Mouse (Mus musculus) left cerebral cortex, postnatal 4 days (tissue): ENCODE data around the gene Bco2. TPM values are rescaled to one million over a fixed set of nuclear protein-coding genes. Genes with fewer than 3 reads are reported as not detected.

Experiments
- DNase-seq: peaks from one replicate; pipeline ENCODE4 v3.0.0-alpha.2; 2022
- intact Hi-C: fragments of 180-260 bp; cut with DNase I; formaldehyde crosslinking; loops from one replicate; pipeline ENCODE4 v1.15.1; 2025
- total RNA-seq, 2 experiments: library from RNA; stranded (reverse); gene quantifications; 2 replicates each; pipeline ENCODE4 v1.2.3; 2021

Bco2 gene
- total RNA-seq: under 1 TPM; 0.70 to 0.93 TPM

DNA sequence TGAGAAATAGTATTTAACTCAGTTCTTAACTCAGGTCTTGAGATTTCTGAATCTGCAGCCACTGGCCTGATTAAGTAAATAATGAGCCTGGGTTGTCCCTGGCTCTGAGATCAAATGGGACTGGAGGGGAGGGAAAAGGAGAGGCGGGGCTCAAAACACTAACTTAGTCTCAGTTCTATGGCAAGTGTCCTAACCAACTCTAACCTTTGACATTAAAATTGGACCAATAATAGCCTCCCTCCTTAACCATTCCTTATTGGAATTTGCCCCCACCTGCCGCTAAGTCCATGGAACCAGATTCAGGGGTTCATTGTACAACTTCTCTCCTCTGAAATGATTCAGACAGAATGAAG, at the start of gene Bco2:
Gene Bco2, minus strand, starts transcription at position 88 of the 353 bp plus-strand sequence.
- intact Hi-C loops: no loop called here
- DNase-seq: no peak

DNA sequence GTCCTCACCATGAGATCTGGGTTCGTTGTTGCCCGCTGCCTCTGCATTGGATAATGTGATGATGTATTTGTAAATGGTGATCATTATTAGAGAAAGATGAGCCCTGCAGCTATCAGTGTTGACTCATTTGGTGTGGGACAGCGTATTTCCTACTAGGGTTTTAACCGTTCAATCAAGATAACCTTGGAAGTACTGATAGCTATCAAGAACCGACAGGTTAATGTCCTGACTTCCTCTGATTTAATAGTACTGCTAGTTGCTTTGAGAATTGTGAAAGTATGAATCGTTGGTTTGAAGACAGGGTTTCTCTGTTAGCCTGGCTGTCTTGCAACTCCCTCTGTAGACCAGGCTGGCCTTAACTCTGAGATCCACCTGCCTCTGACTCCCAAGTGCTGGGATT, 49.4 kb upstream of the Bco2 start:
- intact Hi-C loops: no loop called here
- no peak for DNase-seq

DNA sequence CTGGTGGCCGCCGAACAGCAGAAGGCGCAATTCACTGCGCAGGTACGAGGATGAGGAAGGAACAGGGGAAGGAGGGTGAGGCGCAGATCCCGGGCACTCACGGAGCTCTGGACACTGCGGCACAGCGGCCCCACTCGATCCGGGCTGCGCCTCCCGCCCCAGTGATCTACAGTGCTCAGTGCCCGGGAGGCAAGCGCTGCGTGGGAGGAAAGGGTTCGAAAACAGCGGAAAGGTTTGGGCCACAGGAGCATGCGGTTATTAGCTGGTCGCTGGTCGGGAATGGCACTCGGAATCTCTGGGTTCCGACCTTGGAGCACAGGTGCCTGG, 49.0 kb upstream of the Bco2 start:
- no peak for DNase-seq
- intact Hi-C loops: no loop called here

DNA sequence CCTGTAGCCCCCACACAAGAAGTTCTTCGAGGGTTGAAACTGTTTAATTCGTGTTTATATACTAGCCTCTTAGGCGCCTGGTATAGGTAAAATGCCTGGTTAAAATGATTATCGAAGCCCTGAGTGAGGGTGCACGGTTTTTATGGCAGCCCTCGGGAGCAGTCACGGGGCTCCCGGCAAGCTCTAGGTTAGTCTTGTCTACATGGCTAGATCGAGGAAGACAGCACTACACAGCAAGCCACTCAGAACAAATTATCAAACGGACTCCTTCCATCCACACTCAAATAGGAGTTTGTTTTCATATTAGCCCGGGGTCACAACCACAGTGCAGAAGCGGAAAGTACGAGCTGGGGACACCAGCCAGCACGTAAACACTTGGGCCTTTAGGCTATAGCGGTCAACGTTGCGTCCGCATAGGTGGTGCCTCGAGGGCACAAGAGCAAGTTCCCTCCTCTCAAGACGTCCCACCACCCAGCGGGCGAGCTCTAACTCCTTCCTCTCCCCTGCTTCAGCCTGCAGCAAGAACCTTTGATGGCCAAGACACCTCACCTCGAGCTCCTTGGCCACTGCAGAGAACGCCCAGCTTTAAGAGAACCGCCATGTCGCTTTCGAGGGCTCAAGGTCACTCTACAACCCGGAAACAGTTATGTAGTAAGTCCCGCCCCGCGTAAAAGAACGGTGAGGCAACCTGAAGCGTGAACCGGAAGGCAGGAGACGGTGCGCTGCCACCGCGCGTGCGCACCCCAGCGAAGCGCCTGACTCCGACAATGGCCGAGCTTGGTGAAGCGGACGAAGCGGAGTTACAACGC, 48.4 kb upstream of the Bco2 start, which contains the start of the genes Sdhd and Timm8b:
Gene Sdhd, minus strand, starts transcription at position 624 of the 809 bp plus-strand sequence.
Gene Timm8b, plus strand, starts transcription at position 722 of the 809 bp plus-strand sequence.
- DNase-seq: peak; percentile 94
- intact Hi-C loops: no loop called here

DNA sequence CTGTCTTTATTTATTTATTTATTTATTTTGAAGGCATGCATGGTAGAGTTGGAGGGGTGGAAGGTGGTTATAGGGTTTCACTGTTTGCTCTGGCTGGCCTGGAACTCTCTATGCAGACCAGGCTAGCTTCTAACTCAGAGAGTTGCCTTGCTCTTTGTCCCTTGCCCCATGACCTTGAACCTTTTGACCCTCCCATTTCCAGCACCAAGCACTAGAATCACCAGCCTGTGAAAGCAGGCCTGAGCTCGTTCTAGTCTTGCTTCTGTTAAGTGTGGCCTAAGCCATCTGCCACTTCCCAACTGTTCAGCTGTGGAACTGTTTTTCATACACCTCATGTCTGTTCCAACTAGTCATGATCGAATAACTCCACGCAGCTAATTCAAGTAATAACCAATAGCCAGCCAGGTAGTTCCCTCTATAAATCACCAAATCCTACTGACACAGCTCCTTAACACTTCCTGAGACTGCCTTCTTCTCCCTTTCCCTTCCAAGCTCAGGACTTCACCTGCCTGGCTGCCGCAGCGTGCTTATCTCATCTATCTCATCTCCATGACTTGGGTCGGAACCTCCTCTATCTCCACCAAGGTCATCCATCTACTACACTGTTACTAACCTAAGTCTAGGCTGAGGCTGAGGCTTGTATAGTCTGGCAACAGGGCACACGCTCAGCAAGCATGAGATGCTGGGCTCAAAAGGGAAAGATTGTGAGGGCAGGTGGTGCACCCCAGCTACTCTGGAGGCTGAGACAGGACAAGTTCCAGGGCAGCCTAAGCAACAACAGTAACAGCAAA, 47.3 kb upstream of the Bco2 start:
- no peak for DNase-seq
- intact Hi-C loops: no loop called here

DNA sequence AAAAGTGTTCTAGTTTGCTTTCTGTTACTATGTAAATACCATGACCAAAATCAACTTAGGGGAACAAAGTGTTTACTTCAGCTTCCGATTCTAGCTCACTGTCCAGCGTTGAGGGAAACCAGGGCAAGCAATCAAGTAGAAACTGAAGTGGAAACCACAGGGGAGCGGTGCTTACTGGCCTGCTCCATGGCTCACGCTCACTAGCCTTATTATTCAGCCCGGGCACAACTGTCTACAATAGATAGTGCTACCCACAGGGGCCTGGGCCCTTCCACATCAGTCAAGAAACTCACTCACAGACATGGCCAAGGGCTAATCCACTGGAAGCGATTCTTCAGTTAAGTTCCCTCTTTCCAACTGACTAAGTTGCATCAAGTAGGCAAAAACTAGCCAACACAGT, 46.6 kb upstream of the Bco2 start:
- no peak for DNase-seq
- intact Hi-C loops: no loop called here

DNA sequence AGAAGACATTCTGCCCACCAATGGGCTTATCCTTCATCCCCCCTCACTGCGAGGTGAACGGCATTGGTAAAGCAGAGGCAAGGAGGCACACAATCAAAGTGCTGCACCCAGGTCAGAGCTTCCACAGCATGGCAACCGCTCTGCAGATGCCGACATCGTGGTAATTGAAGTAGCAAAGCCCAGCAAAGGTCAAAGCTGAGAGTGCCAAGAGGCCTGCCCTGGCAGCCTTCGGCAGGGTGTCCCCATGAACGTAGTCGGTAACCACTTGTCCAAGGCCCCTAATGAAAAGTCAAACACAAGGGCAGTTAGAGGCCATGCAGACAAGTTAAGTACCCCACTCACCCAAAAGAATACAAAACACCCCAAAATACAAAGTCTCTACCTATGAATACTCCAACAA, 42.0 kb upstream of the Bco2 start:
- intact Hi-C loops: no loop called here
- no peak for DNase-seq

DNA sequence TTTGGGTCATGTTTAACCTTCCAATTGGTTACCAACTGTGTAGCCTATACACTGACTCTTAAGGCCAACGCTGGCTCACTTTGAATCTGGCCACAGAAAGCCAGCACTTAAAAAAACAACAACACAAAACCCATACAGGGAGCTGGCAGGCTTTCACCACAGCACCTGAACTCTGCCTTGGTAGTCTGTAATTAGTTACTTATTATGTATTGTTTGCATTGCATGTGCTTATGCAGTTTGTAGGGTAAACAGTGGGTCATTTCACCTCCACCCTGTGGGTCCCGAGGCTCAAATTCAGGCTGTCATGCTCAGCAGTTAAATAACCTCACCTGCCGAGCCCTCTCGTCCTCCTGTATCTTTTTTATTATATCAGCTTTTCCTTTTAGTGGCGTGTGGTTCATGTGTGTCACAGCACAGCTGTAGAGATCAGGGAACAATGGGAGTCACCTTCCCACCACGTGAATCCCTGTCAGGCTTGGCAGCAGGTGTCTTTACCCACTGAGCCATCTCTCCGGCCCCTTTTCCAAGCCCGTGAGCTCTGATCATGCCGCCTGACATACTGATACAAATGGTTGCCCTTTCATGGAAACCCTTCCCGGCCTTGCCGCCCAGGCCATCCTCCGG, 39.9 kb upstream of the Bco2 start:
- no peak for DNase-seq
- intact Hi-C loops: no loop called here

DNA sequence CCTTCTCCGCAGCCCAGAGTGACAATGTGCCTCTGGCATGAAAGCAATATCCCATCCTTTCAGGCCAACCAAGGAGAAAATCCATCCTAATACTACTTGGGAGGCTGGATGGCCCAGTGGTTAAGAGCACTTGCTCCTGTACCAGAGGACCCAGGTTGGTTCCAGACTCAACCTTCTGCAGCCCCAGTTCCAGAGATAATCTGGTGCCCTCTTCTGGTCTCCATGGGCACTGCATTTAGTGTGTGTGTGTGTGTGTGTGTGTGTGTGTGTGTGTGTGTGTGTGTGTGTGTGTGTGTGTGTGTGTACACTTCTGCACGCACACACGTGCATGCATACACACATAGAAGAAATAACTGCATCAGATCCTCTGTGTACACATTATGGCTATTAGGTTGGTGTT, 38.6 kb upstream of the Bco2 start:
- intact Hi-C loops: no loop called here
- peak; percentile 27 for DNase-seq

DNA sequence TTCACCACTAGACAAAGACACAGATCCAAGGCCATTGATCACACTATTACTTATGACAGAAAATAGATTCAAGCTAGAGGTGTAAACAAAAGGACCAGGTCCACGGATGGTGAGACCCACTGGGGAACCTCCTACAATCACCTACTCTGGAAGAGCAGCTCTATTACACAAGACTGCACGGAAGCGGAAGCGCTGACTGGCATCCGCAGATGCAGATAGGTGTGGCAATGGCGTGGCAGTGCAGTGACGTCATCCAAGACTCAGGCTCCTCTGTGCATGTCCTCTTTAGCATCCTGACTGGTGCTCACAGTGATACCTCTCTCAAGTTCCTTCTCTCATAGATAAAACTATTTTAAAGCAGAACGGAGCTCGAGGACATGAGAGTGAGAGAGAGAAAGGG, 38.0 kb upstream of the Bco2 start:
- intact Hi-C loops: no loop called here
- no peak for DNase-seq

DNA sequence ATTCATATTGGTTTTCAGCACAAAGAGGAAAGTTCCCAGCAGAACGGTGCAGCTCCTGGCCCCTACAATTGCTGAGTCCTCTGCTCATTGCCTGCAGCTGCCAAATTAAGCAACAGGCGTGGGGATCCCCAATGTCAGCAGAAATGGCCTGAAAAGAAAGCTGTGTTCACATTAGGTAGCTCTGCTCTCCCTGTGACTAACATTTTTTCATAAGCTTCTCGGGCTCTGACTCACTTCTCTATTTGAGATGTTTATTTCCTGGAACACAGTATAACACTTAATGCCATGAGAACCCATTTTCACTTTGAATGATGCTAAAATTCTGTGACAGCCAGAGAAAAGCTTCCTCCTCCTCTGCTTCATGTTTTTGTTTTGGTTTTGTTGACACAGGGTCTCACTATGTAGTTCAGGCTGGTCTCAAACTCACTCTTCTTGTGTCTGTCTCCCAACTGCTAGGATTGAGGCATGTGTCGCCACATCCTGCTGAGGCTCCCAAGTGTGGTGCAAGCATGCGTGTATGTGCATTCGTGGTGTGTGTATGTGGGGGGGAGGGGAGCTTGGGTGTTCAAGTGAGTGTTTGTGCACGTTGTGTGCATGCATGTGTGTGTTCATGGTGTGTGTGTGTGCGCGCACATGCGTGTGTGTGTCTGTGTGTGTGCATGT, 36.0 kb upstream of the Bco2 start:
- intact Hi-C loops: no loop called here

DNA sequence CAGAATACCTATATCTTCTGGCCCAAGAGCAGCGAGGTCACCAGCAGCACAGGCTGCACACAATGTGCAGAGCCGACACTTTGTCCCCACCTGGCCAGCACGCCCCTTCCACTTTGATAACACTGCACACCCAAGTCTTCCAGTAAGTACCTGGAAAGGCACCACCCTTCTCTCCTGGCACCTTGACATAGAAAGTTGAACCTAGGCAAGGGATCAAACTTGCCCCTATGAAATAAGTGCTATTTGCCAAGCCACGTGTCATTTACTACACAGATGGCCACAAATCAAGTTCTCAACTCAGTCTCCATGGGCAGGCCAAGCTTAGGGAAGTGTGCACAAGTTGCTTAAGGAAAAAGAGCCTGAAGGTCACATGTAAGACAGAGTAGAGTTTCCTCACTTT, 32.0 kb upstream of the Bco2 start:
- DNase-seq: no peak
- intact Hi-C loops: no loop called here

More for the DNA sequence above, 36.0 kb upstream of the Bco2 start:
- no peak for DNase-seq

DNA sequence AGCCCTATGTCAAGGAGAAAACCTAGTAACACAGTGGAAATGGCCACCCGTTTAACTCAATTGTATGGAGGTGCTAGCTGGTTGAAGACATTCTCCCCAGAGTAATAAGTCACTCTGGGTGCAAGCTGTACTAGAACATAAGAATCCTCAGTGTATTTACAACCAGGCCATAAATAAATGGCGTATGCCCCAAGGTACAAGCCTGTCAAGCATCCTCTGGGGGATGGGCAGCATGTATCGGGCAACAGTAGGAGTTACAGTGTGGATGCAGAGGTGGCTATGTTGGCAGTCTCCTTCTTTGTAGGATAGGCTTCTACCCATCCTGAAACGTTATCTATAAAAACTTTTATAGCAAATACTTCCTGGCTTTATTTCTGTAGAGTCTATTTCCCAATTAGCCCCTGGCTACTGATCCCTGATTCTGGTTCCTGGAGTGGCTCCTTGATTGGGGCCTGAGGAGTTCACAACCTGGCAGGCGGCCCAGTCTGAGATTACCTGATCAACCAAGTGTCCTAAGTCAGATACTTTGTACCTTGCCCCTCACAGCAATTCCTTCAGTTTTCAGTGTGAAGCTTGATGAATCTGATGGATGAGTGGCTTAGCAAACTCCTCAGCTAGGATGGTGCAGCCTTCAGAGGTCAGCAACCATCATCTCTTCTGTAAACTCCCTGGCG, 30.3 kb upstream of the Bco2 start:
- intact Hi-C loops: no loop called here
- no peak for DNase-seq

DNA sequence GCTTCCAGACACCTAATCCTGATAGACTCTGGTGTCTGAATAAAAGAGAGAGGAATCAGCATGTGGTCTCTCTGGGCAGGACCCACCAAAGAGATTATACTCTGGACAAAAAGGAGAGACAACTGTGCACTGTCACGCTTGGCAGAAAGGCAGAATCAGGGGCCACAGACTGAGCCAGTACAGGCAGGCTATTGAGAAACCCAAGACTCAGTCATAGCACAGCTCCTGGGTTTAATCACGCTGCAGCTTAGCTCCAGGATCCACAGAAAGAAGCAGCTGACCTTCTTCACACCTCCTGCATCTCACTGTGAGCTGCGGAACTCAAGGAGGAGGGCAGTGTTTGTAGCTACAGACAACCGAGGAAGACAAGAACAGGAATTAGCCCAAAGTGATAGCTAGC, 25.4 kb upstream of the Bco2 start:
- no peak for DNase-seq
- intact Hi-C loops: no loop called here

DNA sequence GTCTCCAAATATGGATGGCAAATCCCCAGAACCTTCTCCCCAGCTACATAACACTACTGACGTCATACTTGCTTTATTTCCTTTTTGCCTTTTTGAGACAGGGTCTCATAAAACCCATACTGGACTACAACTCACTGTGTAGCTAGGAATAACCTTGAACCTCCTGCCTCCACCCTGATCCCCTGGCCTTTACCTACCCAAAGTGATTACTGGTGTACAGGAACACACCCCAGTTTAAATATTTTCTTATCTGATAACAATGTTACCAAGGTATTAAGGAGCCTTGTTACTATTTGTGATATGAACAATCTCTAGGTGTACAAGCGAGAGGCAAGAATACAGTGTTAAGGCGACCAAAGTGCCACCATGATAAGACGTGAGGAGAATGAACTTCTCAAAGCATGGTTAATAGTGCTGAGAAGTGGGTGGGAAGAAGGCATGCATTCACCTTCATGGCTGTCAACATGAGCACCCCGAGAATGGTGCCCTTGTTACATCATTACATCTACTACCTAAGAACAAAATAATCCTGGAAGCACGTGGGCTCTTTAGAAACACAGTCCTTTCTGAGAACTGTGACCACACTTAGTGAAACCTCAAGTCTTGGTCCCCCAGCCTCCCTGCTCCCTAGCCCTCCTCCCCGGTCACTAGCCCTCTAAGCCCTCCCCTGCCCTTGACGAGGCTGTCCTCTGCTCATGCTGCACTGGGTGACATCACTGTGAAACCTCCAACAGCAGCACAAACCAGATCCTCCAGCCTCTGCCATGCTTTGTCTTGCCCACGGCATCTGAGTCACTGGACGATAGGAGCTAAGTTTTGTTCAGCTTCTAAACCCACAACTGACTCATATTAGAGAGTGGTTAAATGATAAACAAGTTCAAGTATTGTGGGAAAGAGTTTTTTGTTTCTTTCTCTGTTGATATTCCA, 14.9 kb upstream of the Bco2 start:
- intact Hi-C loops: no loop called here

DNA sequence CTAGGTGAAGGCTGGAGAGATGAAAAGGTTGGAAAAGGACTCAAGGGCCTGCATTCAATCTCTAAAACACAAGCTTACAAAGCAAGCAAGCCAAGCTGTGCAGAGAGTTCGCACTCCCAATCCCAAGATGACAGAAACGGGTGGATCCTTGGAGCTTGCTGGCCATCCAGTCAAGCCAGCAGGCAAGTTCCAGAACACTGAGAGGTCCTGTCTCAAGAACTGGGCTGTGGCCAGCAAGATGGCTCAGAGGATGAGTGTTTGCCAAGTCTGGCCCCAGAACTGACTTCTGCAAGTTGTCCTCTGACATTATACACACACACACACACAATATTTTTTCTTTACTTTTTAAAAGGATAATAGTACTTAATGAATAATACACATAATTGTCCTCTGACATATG, 12.9 kb upstream of the Bco2 start:
- intact Hi-C loops: no loop called here
- DNase-seq: no peak

More for the DNA sequence above, 14.9 kb upstream of the Bco2 start:
- DNase-seq: no peak

DNA sequence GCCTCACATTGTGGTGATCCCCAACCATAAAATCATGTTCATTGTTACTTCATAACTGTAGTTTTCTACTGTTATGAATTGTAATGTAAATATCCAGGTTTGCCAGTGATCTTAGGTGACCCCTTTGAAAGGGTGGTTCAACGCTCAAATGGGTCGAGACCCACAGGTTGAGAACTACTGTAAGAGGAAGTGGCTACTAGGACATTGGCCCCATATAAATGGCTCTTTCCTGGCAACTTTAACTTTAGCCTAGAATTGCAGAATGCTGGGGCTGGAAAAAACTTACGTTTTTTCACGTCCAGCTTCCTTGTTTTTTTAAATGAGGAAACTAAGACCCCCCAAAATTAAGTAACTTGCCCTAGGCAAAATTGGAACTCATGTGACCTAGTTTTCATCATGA, 12.4 kb upstream of the Bco2 start:
- no peak for DNase-seq
- intact Hi-C loops: no loop called here

DNA sequence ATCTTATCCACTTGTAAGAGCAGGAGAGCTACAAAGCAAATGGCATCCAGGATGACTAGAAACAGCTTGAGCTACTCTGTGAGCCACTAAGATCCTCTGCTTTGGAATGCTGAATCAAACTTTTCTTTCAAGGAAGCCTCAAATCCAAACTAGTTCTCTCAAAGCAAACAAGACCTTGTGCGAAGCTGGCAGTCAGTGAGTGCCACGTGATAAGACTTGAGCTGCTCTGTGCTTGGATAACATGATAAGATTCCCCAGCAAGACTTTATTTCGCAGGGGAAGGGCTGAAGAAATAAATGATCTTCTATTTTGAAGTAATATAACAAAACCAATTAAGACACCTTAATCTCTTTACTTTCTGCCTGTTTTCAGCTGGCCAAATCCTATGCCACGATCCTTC, 11.0 kb upstream of the Bco2 start:
- no peak for DNase-seq
- intact Hi-C loops: no loop called here

DNA sequence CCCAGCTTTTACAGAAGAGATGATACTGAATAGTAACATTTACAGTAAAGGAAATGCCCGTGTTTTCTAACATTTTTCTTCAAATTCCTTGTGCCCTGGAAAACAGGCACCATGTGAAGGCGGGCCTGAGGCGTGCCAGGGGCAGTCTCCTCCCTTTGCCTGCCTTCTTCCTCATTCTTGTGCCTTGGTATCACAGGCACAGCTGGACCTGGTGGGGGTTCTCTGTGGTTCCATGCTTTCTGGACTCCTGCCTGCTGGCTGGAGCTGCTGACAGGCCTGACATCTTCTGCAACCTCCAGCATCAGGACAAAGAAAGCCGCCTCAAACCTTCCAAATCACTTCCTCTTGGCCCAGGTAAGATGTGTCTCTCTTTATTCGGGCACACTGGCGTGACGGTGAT, 10.2 kb upstream of the Bco2 start:
- DNase-seq: peak; percentile 58
- intact Hi-C loops: no loop called here

DNA sequence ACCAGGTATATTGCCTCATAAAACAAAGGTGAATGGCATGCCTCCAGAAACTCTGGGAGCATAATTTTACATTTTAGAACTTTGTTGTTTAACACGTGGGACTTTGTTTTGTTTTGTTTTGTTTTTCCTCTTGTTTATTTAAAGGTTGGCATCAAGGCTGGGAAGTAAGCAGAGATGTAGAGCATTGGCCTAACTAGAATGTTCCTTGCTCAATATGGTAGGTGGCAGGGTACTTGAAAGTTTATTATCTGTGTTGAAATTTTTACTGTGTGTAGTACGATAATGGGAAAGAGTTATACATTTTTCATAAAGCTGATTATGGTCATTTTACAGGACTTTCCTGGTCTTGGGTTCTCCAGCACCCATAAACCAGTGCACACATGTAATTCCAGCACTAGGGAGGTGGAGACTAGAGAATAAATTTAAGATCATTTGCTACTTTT, 7.0 kb upstream of the Bco2 start:
- DNase-seq: no peak
- intact Hi-C loops: no loop called here
